Mouse (Mus musculus): Measurements from ENCODE around the gene Casc1.
"Not testable (repeated sequence)": the region's sequence is repeated elsewhere in the genome, so short reads cannot be mapped to it uniquely, and the experiment has no call there.

The Casc1 gene

GRCm38 (mm10) chr6:145139236-145139635 is 71.6 kb downstream of the Casc1 start:
- no peak for DNase-seq (ENCODE audit: low spot score in 2 of 2)

GRCm38 (mm10) chr6:145136831-145137230 is 74.0 kb downstream of the Casc1 start:
- DNase-seq (ENCODE audit: low spot score in 2 of 2) = no peak

GRCm38 (mm10) chr6:145135804-145136203 is 75.0 kb downstream of the Casc1 start:
- no peak for DNase-seq (ENCODE audit: low spot score in 2 of 2)

- no peak for DNase-seq (ENCODE audit: low spot score in 2 of 2)
Measured at GRCm38 (mm10) chr6:145135295-145135694, 75.5 kb downstream of the Casc1 start.

- not testable (repeated sequence) for DNase-seq (ENCODE audit: low spot score in 2 of 2)
Measured at GRCm38 (mm10) chr6:145132969-145133368, 77.8 kb downstream of the Casc1 start.

- no peak for DNase-seq (ENCODE audit: low spot score in 2 of 2)
Measured at GRCm38 (mm10) chr6:145131991-145132390, 78.8 kb downstream of the Casc1 start.

- DNase-seq (ENCODE audit: low spot score in 2 of 2) = no peak
Measured at GRCm38 (mm10) chr6:145129563-145129962, 81.2 kb downstream of the Casc1 start.

DNA sequence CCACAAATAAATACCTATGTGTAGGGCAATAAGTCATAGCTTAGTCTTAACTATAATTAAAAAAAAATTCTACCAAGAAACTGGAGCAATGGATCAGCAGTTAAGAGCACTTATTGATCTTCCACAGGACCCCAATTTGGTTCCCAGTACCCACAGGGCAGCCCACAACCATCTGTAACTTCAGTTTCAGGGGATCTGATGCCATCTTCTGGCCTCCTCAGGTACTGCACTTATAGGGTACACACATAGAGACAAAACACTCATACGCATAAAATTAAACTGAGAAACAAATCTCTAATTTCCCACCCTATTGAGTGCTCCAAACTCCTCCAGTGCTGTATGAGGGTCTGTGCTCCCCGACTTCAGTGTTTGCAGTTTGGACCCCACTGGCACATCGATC is 83.2 kb downstream of the Casc1 start:
- DNase-seq (ENCODE audit: low spot score in 2 of 2) = no peak

DNA sequence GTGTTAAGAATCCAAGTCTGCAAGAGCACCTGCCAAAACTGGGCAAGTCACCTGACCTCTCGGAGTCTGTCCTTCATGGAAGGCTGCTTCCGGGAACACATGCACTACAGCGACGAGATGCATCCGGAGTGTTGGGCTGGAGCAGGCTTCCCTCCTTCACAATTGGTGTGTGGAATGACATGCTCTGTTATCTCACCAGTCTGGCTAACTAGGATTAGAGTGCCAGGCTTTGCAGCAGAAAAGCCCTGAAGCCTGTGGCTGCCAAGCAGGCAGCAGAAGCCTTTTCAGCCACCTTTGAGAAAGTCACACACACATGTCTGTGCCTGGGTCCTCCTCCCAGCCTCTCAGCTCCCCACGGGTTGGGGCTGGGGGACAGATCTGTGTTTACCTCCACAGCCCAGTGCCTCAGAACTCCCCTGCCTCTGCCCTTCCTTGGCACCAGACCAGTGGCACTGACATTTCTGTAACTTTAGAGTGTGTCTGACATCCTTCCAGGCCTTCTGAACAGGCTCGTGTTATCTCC is 85.2 kb downstream of the Casc1 start:
- no peak for DNase-seq (ENCODE audit: low spot score in 2 of 2)

Measured in frontal cortex, postnatal 36 days (tissue).